Mouse (Mus musculus): ENCODE measurements around the gene 1700086D15Rik. TPM values are rescaled to one million over a fixed set of nuclear protein-coding genes. Genes with fewer than 3 reads are reported as not detected.

The 1700086D15Rik gene
- 0.36 TPM in 1 of 2 replicates, not detected in the other for polyA plus RNA-seq (2014; fragmentation: Nextera tagmentation; extraction: Ambion mirVana)

DNA sequence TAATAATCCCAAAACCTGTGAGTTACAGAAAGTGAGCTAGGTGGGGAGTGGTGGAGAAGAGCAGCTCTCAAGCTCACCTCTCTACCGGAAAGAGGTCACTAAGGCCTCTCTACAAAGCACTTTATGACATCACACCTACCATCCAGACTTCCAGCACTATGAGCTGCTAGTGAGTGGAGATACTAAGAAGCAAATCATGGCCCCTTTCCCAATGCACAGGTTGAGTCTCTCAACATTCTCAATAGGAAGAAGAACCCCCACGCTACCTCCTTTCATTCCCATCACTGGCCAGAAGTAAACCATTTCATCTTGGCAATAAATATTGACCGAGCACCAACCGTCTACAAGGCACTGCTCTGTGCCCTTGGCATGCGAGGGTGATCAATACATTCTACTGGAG lies at the start of gene 1700086D15Rik:
TSS of gene 1700086D15Rik (minus strand) at position 101 of the 400 bp plus-strand sequence.
- 96% methylated on average over 5 of the region's 5 CpGs for WGBS
- no peaks in the 10 kb centered on the region for H3K27me3 ChIP-seq (ENCODE audit: control insufficient read depth, insufficient read depth, low read length)
- H3K9me3 ChIP-seq (ENCODE audit: control insufficient read depth, low read length) = no peaks in the 10 kb centered on the region
- H3K36me3 ChIP-seq (replicated peaks; ENCODE audit: control insufficient read depth, insufficient read depth) = no peaks in the 10 kb centered on the region
- no peak within 1 kb of the TSS for H3K4me2 ChIP-seq (replicated peaks)
- no peak for ATAC-seq (ENCODE audit: low FRiP score)
- no peak within 1 kb of the TSS for H3K4me3 ChIP-seq (replicated peaks; ENCODE audit: low read length)
- H3K4me1 ChIP-seq (replicated peaks; ENCODE audit: control insufficient read depth, insufficient read depth, low read length) = peaks cover 12% of the 10 kb centered on the region
- H3K9ac ChIP-seq = no peak within 1 kb of the TSS
- no peak within 1 kb of the TSS for H3K27ac ChIP-seq
- no peak for DNase-seq (ENCODE audit: low spot score)

- ATAC-seq (ENCODE audit: low FRiP score) (no peak), DNase-seq (ENCODE audit: low spot score) (no peak)
- 59% methylated on average over 6 of the region's 6 CpGs for WGBS
- H3K4me1 ChIP-seq (replicated peaks; ENCODE audit: control insufficient read depth, insufficient read depth, low read length) = no peaks in the 10 kb centered on the region
- H3K9me3 ChIP-seq (ENCODE audit: control insufficient read depth, low read length) = no peaks in the 10 kb centered on the region
- H3K9ac ChIP-seq = no peak overlapping the region
- no peak overlapping the region for H3K4me3 ChIP-seq (replicated peaks; ENCODE audit: low read length)
- H3K36me3 ChIP-seq (replicated peaks; ENCODE audit: control insufficient read depth, insufficient read depth) = no peaks in the 10 kb centered on the region
- no peak overlapping the region for H3K4me2 ChIP-seq (replicated peaks)
- H3K27ac ChIP-seq = no peak overlapping the region
- H3K27me3 ChIP-seq (ENCODE audit: control insufficient read depth, insufficient read depth, low read length) = 0 out of 2 replicates have a peak, but pooled peaks cover 5% of the 10 kb centered on the region
Observed at GRCm38 (mm10) chr11:65209441-65209840, 49.8 kb upstream of the 1700086D15Rik start.

GRCm38 (mm10) chr11:65205306-65205705 lies 45.6 kb upstream of the 1700086D15Rik start:
- Histone ChIP-seq H3K4me3 (replicated peaks; ENCODE audit: low read length) (no peak overlapping the region), H3K27ac (no peak overlapping the region), H3K27me3 (ENCODE audit: control insufficient read depth, insufficient read depth, low read length) (no peaks in the 10 kb centered on the region), H3K9me3 (ENCODE audit: control insufficient read depth, low read length) (no peaks in the 10 kb centered on the region), H3K4me2 (replicated peaks) (no peak overlapping the region), H3K36me3 (replicated peaks; ENCODE audit: control insufficient read depth, insufficient read depth) (no peaks in the 10 kb centered on the region), H3K4me1 (replicated peaks; ENCODE audit: control insufficient read depth, insufficient read depth, low read length) (no peaks in the 10 kb centered on the region), H3K9ac (no peak overlapping the region)
- no peak for DNase-seq (ENCODE audit: low spot score)
- ATAC-seq (ENCODE audit: low FRiP score) = no peak
- 72% methylated on average over 5 of the region's 5 CpGs for WGBS

DNA sequence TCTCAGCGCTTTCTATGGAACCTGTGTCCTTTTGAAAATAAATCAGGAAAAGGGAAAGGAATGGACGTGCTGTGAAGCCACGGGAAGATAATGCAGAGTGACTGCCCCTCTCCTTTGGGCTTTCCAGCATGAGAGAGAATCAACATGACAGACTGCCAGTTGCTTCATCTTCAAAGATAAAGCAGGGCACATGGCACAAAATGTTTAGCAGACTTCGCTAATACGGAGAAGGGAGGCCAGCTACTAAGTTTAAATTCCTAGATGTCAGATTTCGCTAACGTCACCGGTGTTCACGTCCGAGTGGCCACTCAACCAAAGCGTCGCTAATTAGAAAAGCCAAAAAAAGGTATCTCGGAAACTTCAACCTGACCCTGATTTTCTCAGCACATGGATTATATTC lies 45.0 kb upstream of the 1700086D15Rik start:
- H3K4me1 ChIP-seq (replicated peaks; ENCODE audit: control insufficient read depth, insufficient read depth, low read length) = no peaks in the 10 kb centered on the region
- ATAC-seq (ENCODE audit: low FRiP score) (no peak), DNase-seq (ENCODE audit: low spot score) (no peak)
- H3K36me3 ChIP-seq (replicated peaks; ENCODE audit: control insufficient read depth, insufficient read depth) = no peaks in the 10 kb centered on the region
- WGBS = 69% methylated on average over 13 of the region's 13 CpGs
- no peak overlapping the region for H3K4me2 ChIP-seq (replicated peaks)
- no peak overlapping the region for H3K9ac ChIP-seq
- H3K4me3 ChIP-seq (replicated peaks; ENCODE audit: low read length) = no peak overlapping the region
- no peak overlapping the region for H3K27ac ChIP-seq
- H3K9me3 ChIP-seq (ENCODE audit: control insufficient read depth, low read length) = no peaks in the 10 kb centered on the region
- H3K27me3 ChIP-seq (ENCODE audit: control insufficient read depth, insufficient read depth, low read length) = no peaks in the 10 kb centered on the region

- no peaks in the 10 kb centered on the region for H3K27me3 ChIP-seq (ENCODE audit: control insufficient read depth, insufficient read depth, low read length)
- H3K4me2 ChIP-seq (replicated peaks) = no peak overlapping the region
- 96% methylated on average over 1 of the region's 1 CpGs for WGBS
- no peak overlapping the region for H3K27ac ChIP-seq
- DNase-seq (ENCODE audit: low spot score) = no peak
- no peak for ATAC-seq (ENCODE audit: low FRiP score)
- H3K9ac ChIP-seq = no peak overlapping the region
- H3K4me3 ChIP-seq (replicated peaks; ENCODE audit: low read length) = no peak overlapping the region
- H3K9me3 ChIP-seq (ENCODE audit: control insufficient read depth, low read length) = no peaks in the 10 kb centered on the region
- no peaks in the 10 kb centered on the region for H3K4me1 ChIP-seq (replicated peaks; ENCODE audit: control insufficient read depth, insufficient read depth, low read length)
- no peaks in the 10 kb centered on the region for H3K36me3 ChIP-seq (replicated peaks; ENCODE audit: control insufficient read depth, insufficient read depth)
Observed at GRCm38 (mm10) chr11:65203020-65203419, 43.3 kb upstream of the 1700086D15Rik start.

DNA sequence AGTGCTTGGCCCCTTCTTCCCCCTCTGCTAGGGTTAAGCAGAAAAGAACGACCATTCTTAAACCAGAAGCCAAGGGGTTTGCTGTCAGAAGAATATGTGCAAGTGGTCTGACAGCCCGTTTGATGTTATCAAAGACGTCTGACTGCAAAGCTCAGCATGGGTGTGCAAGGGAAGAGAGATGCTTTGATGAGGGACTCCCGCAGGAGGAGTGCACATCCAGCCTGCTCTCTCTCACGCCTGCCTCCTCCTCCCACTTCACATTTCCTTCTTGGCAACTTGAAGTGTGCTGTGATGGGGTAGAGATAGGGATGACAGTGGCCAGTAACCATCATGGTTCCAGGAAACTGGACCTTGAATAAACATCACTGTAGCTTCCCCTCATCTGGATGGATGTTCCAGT lies 42.5 kb upstream of the 1700086D15Rik start:
- Histone ChIP-seq H3K4me3 (replicated peaks; ENCODE audit: low read length) (no peak overlapping the region), H3K4me2 (replicated peaks) (no peak overlapping the region), H3K36me3 (replicated peaks; ENCODE audit: control insufficient read depth, insufficient read depth) (no peaks in the 10 kb centered on the region), H3K27me3 (ENCODE audit: control insufficient read depth, insufficient read depth, low read length) (no peaks in the 10 kb centered on the region), H3K9me3 (ENCODE audit: control insufficient read depth, low read length) (no peaks in the 10 kb centered on the region), H3K4me1 (replicated peaks; ENCODE audit: control insufficient read depth, insufficient read depth, low read length) (no peaks in the 10 kb centered on the region), H3K9ac (no peak overlapping the region), H3K27ac (no peak overlapping the region)
- DNase-seq (ENCODE audit: low spot score) (no peak), ATAC-seq (ENCODE audit: low FRiP score) (no peak)
- 40% methylated on average over 5 of the region's 5 CpGs for WGBS

- H3K27ac ChIP-seq = no peak overlapping the region
- H3K4me2 ChIP-seq (replicated peaks) = no peak overlapping the region
- H3K27me3 ChIP-seq (ENCODE audit: control insufficient read depth, insufficient read depth, low read length) = no peaks in the 10 kb centered on the region
- no peaks in the 10 kb centered on the region for H3K4me1 ChIP-seq (replicated peaks; ENCODE audit: control insufficient read depth, insufficient read depth, low read length)
- ATAC-seq (ENCODE audit: low FRiP score) (no peak), DNase-seq (ENCODE audit: low spot score) (no peak)
- 87% methylated on average over 3 of the region's 3 CpGs for WGBS
- no peak overlapping the region for H3K4me3 ChIP-seq (replicated peaks; ENCODE audit: low read length)
- no peaks in the 10 kb centered on the region for H3K36me3 ChIP-seq (replicated peaks; ENCODE audit: control insufficient read depth, insufficient read depth)
- no peak overlapping the region for H3K9ac ChIP-seq
- no peaks in the 10 kb centered on the region for H3K9me3 ChIP-seq (ENCODE audit: control insufficient read depth, low read length)
Observed at GRCm38 (mm10) chr11:65198026-65198425, 38.3 kb upstream of the 1700086D15Rik start.

DNA sequence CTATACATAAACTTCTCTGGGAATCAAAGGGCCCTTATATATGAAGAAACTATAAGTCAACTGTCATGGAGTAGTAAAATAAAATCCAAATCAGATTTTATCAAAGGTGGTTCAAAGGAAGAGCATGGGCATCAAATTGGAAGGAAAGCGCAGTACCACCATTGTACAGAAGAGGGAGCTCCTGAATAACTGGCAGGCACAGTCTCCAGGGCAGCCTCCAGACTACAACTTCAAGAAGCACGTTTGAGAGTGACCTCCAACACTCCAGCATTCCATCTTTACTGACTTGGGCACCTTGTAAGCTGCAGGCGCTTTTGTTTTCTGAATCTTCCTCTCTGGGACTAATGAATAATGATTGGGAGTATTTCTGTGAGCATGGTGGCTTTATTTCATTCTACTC lies 37.6 kb upstream of the 1700086D15Rik start:
- H3K9me3 ChIP-seq (ENCODE audit: control insufficient read depth, low read length) = no peaks in the 10 kb centered on the region
- H3K4me3 ChIP-seq (replicated peaks; ENCODE audit: low read length) = no peak overlapping the region
- no peaks in the 10 kb centered on the region for H3K4me1 ChIP-seq (replicated peaks; ENCODE audit: control insufficient read depth, insufficient read depth, low read length)
- no peaks in the 10 kb centered on the region for H3K27me3 ChIP-seq (ENCODE audit: control insufficient read depth, insufficient read depth, low read length)
- no peak overlapping the region for H3K27ac ChIP-seq
- WGBS = 6% methylated on average over 3 of the region's 3 CpGs
- H3K36me3 ChIP-seq (replicated peaks; ENCODE audit: control insufficient read depth, insufficient read depth) = no peaks in the 10 kb centered on the region
- no peak overlapping the region for H3K9ac ChIP-seq
- DNase-seq (ENCODE audit: low spot score) = peak; percentile 91
- H3K4me2 ChIP-seq (replicated peaks) = no peak overlapping the region
- no peak; the same call in 1 of the 2 replicates for ATAC-seq (ENCODE audit: low FRiP score)

GRCm38 (mm10) chr11:65186974-65187373 lies 27.3 kb upstream of the 1700086D15Rik start:
- H3K27me3 ChIP-seq (ENCODE audit: control insufficient read depth, insufficient read depth, low read length) = no peaks in the 10 kb centered on the region
- DNase-seq (ENCODE audit: low spot score) = no peak
- 91% methylated on average over 12 of the region's 12 CpGs for WGBS

GRCm38 (mm10) chr11:65185114-65185513 lies 25.4 kb upstream of the 1700086D15Rik start:
- Histone ChIP-seq H3K9me3 (ENCODE audit: control insufficient read depth, low read length) (no peaks in the 10 kb centered on the region), H3K9ac (no peak overlapping the region), H3K4me3 (replicated peaks; ENCODE audit: low read length) (no peak overlapping the region), H3K27ac (no peak overlapping the region), H3K4me1 (replicated peaks; ENCODE audit: control insufficient read depth, insufficient read depth, low read length) (no peaks in the 10 kb centered on the region), H3K36me3 (replicated peaks; ENCODE audit: control insufficient read depth, insufficient read depth) (no peaks in the 10 kb centered on the region), H3K4me2 (replicated peaks) (no peak overlapping the region), H3K27me3 (ENCODE audit: control insufficient read depth, insufficient read depth, low read length) (no peaks in the 10 kb centered on the region)
- DNase-seq (ENCODE audit: low spot score) (no peak), ATAC-seq (ENCODE audit: low FRiP score) (no peak)
- WGBS = 100% methylated on average over 1 of the region's 1 CpGs

More at GRCm38 (mm10) chr11:65186974-65187373, 27.3 kb upstream of the 1700086D15Rik start:
- Histone ChIP-seq H3K9me3 (ENCODE audit: control insufficient read depth, low read length) (no peaks in the 10 kb centered on the region), H3K4me2 (replicated peaks) (no peak overlapping the region), H3K4me3 (replicated peaks; ENCODE audit: low read length) (no peak overlapping the region), H3K27ac (no peak overlapping the region), H3K4me1 (replicated peaks; ENCODE audit: control insufficient read depth, insufficient read depth, low read length) (no peaks in the 10 kb centered on the region), H3K36me3 (replicated peaks; ENCODE audit: control insufficient read depth, insufficient read depth) (no peaks in the 10 kb centered on the region), H3K9ac (no peak overlapping the region)
- ATAC-seq (ENCODE audit: low FRiP score) = no peak
